Mouse (Mus musculus) cortical plate, adult 2 months (tissue): ENCODE measurements around the gene Mospd1. TPM values are rescaled to one million over a fixed set of nuclear protein-coding genes. Genes with fewer than 3 reads are reported as not detected.

Experiments
- H3K27ac ChIP-seq: fragments of 200-500 bp; 2 replicates; pipeline ENCODE4 v1.5.1; 2012; ENCODE audit warnings: low read length, control low read depth, inconsistent platforms; ENCODE audit not compliant: insufficient read depth
- H3K4me1 ChIP-seq: fragments of 200-500 bp; 2 replicates; pipeline ENCODE4 v1.6.1; 2011; ENCODE audit warnings: low read length; ENCODE audit not compliant: control insufficient read depth, insufficient read depth
- H3K4me3 ChIP-seq: fragments of 200-500 bp; 2 replicates; pipeline ENCODE4 v1.5.1; 2011; ENCODE audit warnings: mild to moderate bottlenecking, low read length, control low read depth; ENCODE audit not compliant: insufficient read depth
- CTCF ChIP-seq: fragments of 200-500 bp; IDR thresholded peaks from 2 replicates; pipeline ENCODE4 v1.5.1; 2011; ENCODE audit warnings: mild to moderate bottlenecking, control low read depth, low read length; ENCODE audit not compliant: insufficient read depth; ENCODE audit errors: extremely low read depth
- POLR2A ChIP-seq: fragments of 200-500 bp; IDR thresholded peaks from 2 replicates; pipeline ENCODE4 v1.6.1; 2011; ENCODE audit warnings: mild to moderate bottlenecking, low read length, control low read depth; ENCODE audit not compliant: insufficient read depth; ENCODE audit errors: extremely low read depth
- polyA plus RNA-seq: library from polyadenylated mRNA; depleted of rRNA; stranded (reverse); fragments of >200 nt; gene quantifications from 2 replicates; pipeline ENCODE4 v1.2.3, GENCODE M21; 2012; rRNA removed

The Mospd1 gene
- polyA plus RNA-seq, 1 experiment = 10.7 TPM

DNA sequence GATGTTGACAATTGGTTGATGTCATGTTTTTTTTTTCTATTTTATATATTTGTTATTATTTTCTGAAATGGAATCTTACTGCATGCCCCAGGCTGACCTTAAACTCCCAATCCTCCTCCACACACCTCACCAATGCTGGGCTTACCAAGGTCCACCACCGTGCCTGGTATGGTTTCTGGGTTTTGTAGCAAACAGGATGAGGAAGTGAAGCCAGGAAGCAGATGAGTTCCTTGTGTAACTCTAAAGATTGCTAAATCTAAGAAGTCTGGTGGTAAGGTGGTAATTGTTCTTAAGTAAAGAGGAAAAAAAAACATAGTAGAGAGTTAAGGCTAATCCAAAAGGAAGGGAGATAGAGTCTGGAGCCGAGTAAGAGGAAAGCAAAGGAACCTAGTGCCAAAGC, 49.7 kb downstream of the Mospd1 start:
- no peaks in the 10 kb centered on the region for H3K4me1 ChIP-seq
- TF ChIP-seq CTCF (no peak), POLR2A (no peak)
- H3K4me3 ChIP-seq = no peak overlapping the region
- H3K27ac ChIP-seq = no peak overlapping the region

Other genes starting within 250 kb of the Mospd1 start
- gene Plac1, start 130.4 kb downstream of the Mospd1 start, polyA plus RNA-seq = not detected in 2 replicates
- 4.5 and 4.8 TPM in 2 replicates for gene Fam122b, start 100.7 kb downstream of the Mospd1 start, polyA plus RNA-seq
- not detected in 2 replicates for gene Fam122c, start 97.1 kb downstream of the Mospd1 start, polyA plus RNA-seq
- gene Etd, start 64.4 kb upstream of the Mospd1 start, polyA plus RNA-seq = not detected in 2 replicates
- 228 and 234 TPM in 2 replicates for gene Rtl8c, start 237.5 kb upstream of the Mospd1 start, polyA plus RNA-seq
- 0.23 TPM in 1 of 2 replicates, not detected in the other for gene Gm14597, start 238.5 kb upstream of the Mospd1 start, polyA plus RNA-seq